In genomic region chr15:98785744-98786143, GRCm38 (mm10) we compare ENCODE assay signal across 12 mouse cellular contexts. TPM values are rescaled to one million over a fixed set of nuclear protein-coding genes. Genes with fewer than 3 reads are reported as not detected.
A peak's percentile ranks its signal among the peaks of the same experiment; 100 is the strongest.
DNase-seq lines count a peak whose midpoint lies in the region; ATAC-seq and TF ChIP-seq lines count a peak whose summit lies in the region.
"Had no signal": no experiment of that assay in that cellular context is flagged by ENCODE, and none has a peak within 500 bp of the region (broad histone marks: within the 10 kb centered on the region; RNA-seq: fewer than 3 reads in every experiment).

No protein-coding gene starts in this region.

- no peak for ATAC-seq in kidney, embryonic 16.5 days (ENCODE audit: low FRiP score, low TSS enrichment)

- peaks cover 8% of the 10 kb centered on the region; the same call in 1 of the 2 replicates for H3K4me1 ChIP-seq in kidney, embryonic 16.5 days (ENCODE audit: insufficient read depth, low read length)
- H3K4me1 ChIP-seq in cortical plate, adult 2 months (ENCODE audit: control insufficient read depth, insufficient read depth, low read length) = no peaks in the 10 kb centered on the region

- no peak overlapping the region for H3K4me2 ChIP-seq in kidney, embryonic 16.5 days (replicated peaks; ENCODE audit: low read depth, low read length)
- H3K4me2 ChIP-seq: embryonic facial prominence, embryonic 12.5 days had no signal

- H3K36me3 ChIP-seq in kidney, embryonic 16.5 days (ENCODE audit: insufficient read depth, low read length) = no peaks in the 10 kb centered on the region
- H3K36me3 ChIP-seq: embryonic facial prominence, embryonic 12.5 days; heart, embryonic 10.5 days had no signal

- H3K27me3 ChIP-seq in kidney, embryonic 16.5 days (ENCODE audit: insufficient read depth, low read length) = peaks cover 62% of the 10 kb centered on the region

- intact Hi-C loops in left cerebral cortex, postnatal 10 days (cut with DNase I) = loop anchor here (5.0 kb wide), 1 partner anchor 68 kb away; no protein-coding TSS in a partner anchor

- H3K27ac ChIP-seq in kidney, embryonic 16.5 days (ENCODE audit: low read length) = no peak overlapping the region
- H3K27ac ChIP-seq in cortical plate, adult 2 months (ENCODE audit: insufficient read depth, low read length) = no peak overlapping the region
- H3K27ac ChIP-seq: embryonic facial prominence, embryonic 12.5 days; heart, embryonic 10.5 days had no signal

- no peaks in the 10 kb centered on the region for H3K9me3 ChIP-seq in kidney, embryonic 16.5 days (ENCODE audit: low read length)
- H3K9me3 ChIP-seq: embryonic facial prominence, embryonic 12.5 days; heart, embryonic 10.5 days had no signal

- no peak for TF ChIP-seq POLR2A in cortical plate, adult 2 months (IDR thresholded peaks at IDR 0.05; ENCODE audit: extremely low read depth, insufficient read depth, low read length)

- H3K9ac ChIP-seq in kidney, embryonic 16.5 days (replicated peaks; ENCODE audit: low read length) = no peak overlapping the region
- H3K9ac ChIP-seq: embryonic facial prominence, embryonic 12.5 days had no signal

- H3K4me3 ChIP-seq in kidney, embryonic 16.5 days (ENCODE audit: low read length) = no peak overlapping the region
- H3K4me3 ChIP-seq in cortical plate, adult 2 months (ENCODE audit: insufficient read depth, low read length) = no peak overlapping the region
- H3K4me3 ChIP-seq: embryonic facial prominence, embryonic 12.5 days; heart, embryonic 10.5 days had no signal

- WGBS in kidney, embryonic 16.5 days = 37% methylated on average over 7 of the region's 7 CpGs

- DNase-seq in kidney, postnatal 4 days = peak; percentile 69 to 70
- DNase-seq in thymus, postnatal 4 days = peak; percentile 71
- no peak for DNase-seq in thymus, adult 18-20 months
- DNase-seq in testis, postnatal 10 days (ENCODE audit: low spot score) = peak; percentile 60
- DNase-seq in cerebellum, adult 11-12 months = no peak
- no peak for DNase-seq in left cerebral cortex, postnatal 10 days (ENCODE audit: extremely low spot score in 1 of 2, low spot score in 2 of 2)

- TF ChIP-seq CTCF in cortical plate, adult 2 months (IDR thresholded peaks at IDR 0.05; ENCODE audit: extremely low read depth, insufficient read depth, low read length) = peak; percentile 32; the same call in 1 of the 2 replicates

RNA-seq across cellular contexts. Expression of gene Wnt1, which starts 3.9 kb away (rescaled TPM):
- polyA plus RNA-seq in kidney, embryonic 16.5 days (2015; fragmentation: Nextera tagmentation; extraction: Ambion mirVana) = not detected in 2 replicates
- 0.15 and 0.17 TPM in 2 replicates for polyA plus RNA-seq in cortical plate, adult 2 months (2012; rRNA removed)
- total RNA-seq in left cerebral cortex, postnatal 10 days (2021) = not detected
- polyA plus RNA-seq: heart, embryonic 10.5 days; kidney, embryonic 14.5 days; liver, embryonic 16.5 days had no signal

RNA-seq across cellular contexts. Expression of gene Wnt10b, which starts 7.8 kb away (rescaled TPM):
- 0.17 TPM in 1 of 2 replicates, not detected in the other for polyA plus RNA-seq in kidney, embryonic 16.5 days (2015; fragmentation: Nextera tagmentation; extraction: Ambion mirVana)
- 2.6 and 3.1 TPM in 2 replicates for polyA plus RNA-seq in cortical plate, adult 2 months (2012; rRNA removed)
- under 1 TPM; 0.63 to 0.64 TPM for total RNA-seq in left cerebral cortex, postnatal 10 days (2021)
- polyA plus RNA-seq: kidney, embryonic 14.5 days; liver, embryonic 16.5 days had no signal

RNA-seq across cellular contexts. Expression of gene Arf3, which starts 22.7 kb away (rescaled TPM):
- 56.3 and 59.5 TPM in 2 replicates for polyA plus RNA-seq in kidney, embryonic 16.5 days (2015; fragmentation: Nextera tagmentation; extraction: Ambion mirVana)
- 701 and 730 TPM in 2 replicates for polyA plus RNA-seq in cortical plate, adult 2 months (2012; rRNA removed)
- total RNA-seq in left cerebral cortex, postnatal 10 days (2021) = 100 to 1,000 TPM; 651 to 661 TPM

RNA-seq across cellular contexts. Expression of gene Ddn, which starts 23.5 kb away (rescaled TPM):
- 2.6 and 3.3 TPM in 2 replicates for polyA plus RNA-seq in kidney, embryonic 16.5 days (2015; fragmentation: Nextera tagmentation; extraction: Ambion mirVana)
- 723 and 876 TPM in 2 replicates for polyA plus RNA-seq in cortical plate, adult 2 months (2012; rRNA removed)
- 100 to 1,000 TPM; 285 to 294 TPM for total RNA-seq in left cerebral cortex, postnatal 10 days (2021)
- polyA plus RNA-seq: heart, embryonic 10.5 days; liver, embryonic 16.5 days had no signal

RNA-seq across cellular contexts. Expression of gene Prkag1, which starts 45.6 kb away (rescaled TPM):
- 103 and 119 TPM in 2 replicates for polyA plus RNA-seq in kidney, embryonic 16.5 days (2015; fragmentation: Nextera tagmentation; extraction: Ambion mirVana)
- 71.3 and 75.7 TPM in 2 replicates for polyA plus RNA-seq in cortical plate, adult 2 months (2012; rRNA removed)
- 10 to 100 TPM; 41.7 to 44.6 TPM for total RNA-seq in left cerebral cortex, postnatal 10 days (2021)

Comparison
In these comparisons a context has a peak if more than half of its experiments do, and no peak if none do; other contexts are left out.
1. DNase-seq: peak in kidney, postnatal 4 days (2 of 2), thymus, postnatal 4 days (single experiment) and testis, postnatal 10 days (single experiment); none in thymus, adult 18-20 months (0 of 2), cerebellum, adult 11-12 months (single experiment) and left cerebral cortex, postnatal 10 days (0 of 2).
2. RNA of gene Arf3, which starts 22.7 kb away (polyA plus RNA-seq): 701 to 730 TPM in cortical plate, adult 2 months; 56.3 to 59.5 TPM in kidney, embryonic 16.5 days; every median in the first group is over 10 times any median in the second.